Mouse (Mus musculus): ENCODE measurements around the gene Cspg5. TPM values are rescaled to one million over a fixed set of nuclear protein-coding genes. Genes with fewer than 3 reads are reported as not detected.
A peak's percentile ranks its signal among the peaks of the same experiment; 100 is the strongest.

Gene Cspg5
- total and polyA plus RNA-seq, 3 experiments = 0.40 to 0.72 (median 0.49) TPM

DNA sequence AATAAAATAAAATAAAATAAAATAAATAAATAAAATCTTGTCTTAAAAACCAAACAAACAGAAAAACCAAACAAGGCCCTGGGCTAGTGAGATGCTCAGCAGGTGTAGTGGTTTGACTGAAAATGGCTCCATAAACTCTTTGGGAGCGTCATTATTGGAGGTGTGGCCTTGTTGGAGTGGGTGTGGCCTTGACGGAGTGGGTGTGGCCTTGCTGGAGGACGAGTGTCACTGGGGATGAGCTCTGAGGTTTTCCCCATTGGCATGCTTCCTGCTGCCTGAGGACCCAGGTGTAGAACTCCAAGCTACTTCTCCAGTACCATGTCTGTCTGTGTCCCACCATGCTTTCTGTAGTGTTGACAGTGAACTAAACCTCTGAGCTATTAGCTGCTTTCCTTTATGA is 51.2 kb downstream of the Cspg5 start:
- H3K9ac ChIP-seq (ENCODE audit: insufficient read depth, low read depth) = no peak overlapping the region
- no peak for DNase-seq (ENCODE audit: extremely low read depth)
- H3K79me2 ChIP-seq (replicated peaks; ENCODE audit: control insufficient read depth, extremely low read depth, insufficient read depth, poor library complexity, severe bottlenecking) = no peaks in the 10 kb centered on the region
- H3K4me2 ChIP-seq (ENCODE audit: insufficient read depth, low read depth, poor library complexity, severe bottlenecking) = no peak overlapping the region
- H3K4me3 ChIP-seq (replicated peaks in 1 of 3; ENCODE audit: low read depth in 2 of 3, low read length in 2 of 3, poor library complexity in 1 of 3) = no peak overlapping the region
- H3K9me3 ChIP-seq (replicated peaks; ENCODE audit: low read length) = no peaks in the 10 kb centered on the region
- TF ChIP-seq SMC3 (IDR thresholded peaks at IDR 0.05; ENCODE audit: low read depth, low read length) (no peak), CTCF (conservative IDR thresholded peaks at IDR 0.05 in 1 of 2, IDR thresholded peaks at IDR 0.05 in 1 of 2; ENCODE audit: low read depth in 2 of 2, low read length in 2 of 2) (no peak), CHD1 (IDR thresholded peaks at IDR 0.05; ENCODE audit: low read depth, low read length) (no peak), MEF2A (IDR thresholded peaks at IDR 0.05; ENCODE audit: borderline replicate concordance, low read depth, low read length) (no peak), ZKSCAN1 (IDR thresholded peaks at IDR 0.05; ENCODE audit: borderline replicate concordance, low read depth, low read length) (no peak)
- no peaks in the 10 kb centered on the region for H3K36me3 ChIP-seq (replicated peaks in 1 of 2; ENCODE audit: control insufficient read depth in 1 of 2, insufficient read depth in 1 of 2, low read length in 1 of 2)
- dilution Hi-C loops (cut with MboI; ENCODE audit: extremely low pct_ligation_motif_present, extremely low pct_unique_long_range_greater_than_20kb, low sequenced_read_pairs) (no loop called here), in situ Hi-C loops (cut with MboI; ENCODE audit: low pct_ligation_motif_present, low pct_unique_long_range_greater_than_20kb, low sequenced_read_pairs) (no loop called here)
- no peaks in the 10 kb centered on the region for H3K4me1 ChIP-seq (ENCODE audit: control insufficient read depth in 1 of 2, insufficient read depth in 2 of 2)
- no peak overlapping the region for H3K27ac ChIP-seq (ENCODE audit: insufficient read depth, low read depth)
- H3K27me3 ChIP-seq (replicated peaks) = no peaks in the 10 kb centered on the region

DNA sequence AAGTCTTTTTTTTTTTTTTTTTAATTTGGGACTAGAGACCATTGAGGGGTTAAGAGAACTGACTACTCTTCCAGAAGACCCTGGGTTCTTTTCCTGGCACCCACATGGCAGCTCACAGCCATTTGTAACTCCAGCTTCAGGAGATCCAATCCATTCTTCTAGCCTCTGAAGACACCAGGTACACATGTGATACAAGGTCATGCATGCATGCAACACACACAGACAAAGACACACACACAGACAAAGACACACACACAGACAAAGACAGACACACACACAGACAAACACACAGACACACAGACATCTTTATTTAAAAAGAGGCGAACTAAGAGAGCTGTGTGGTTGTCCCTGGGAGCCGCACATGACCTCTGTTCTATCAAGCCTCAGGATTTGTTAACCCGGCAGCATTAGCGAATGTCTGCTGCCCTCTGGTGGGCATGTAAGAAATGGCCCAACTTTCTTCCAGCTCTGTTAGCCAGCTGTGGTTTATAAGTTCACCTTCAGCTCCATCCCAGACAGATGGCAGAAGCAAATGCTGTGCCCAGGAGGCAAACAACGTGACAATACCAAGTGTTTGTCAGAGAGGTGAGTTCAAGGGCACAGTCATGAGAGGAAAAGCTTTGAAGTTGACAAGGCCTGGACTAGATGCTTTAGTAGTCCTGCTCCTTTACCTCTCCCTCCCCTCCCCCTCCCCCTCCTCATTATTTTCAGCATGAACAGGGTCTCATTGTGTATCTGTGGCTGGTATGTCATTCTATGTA is 53.5 kb downstream of the Cspg5 start:
- TF ChIP-seq JUN (IDR thresholded peaks at IDR 0.05; ENCODE audit: insufficient read depth, low read depth, low read length) (no peak), NRF1 (IDR thresholded peaks at IDR 0.05; ENCODE audit: low read depth, low read length) (0 out of 2 replicates have a peak, but pooled peaks have one; percentile 26), GABPA (IDR thresholded peaks at IDR 0.05; ENCODE audit: insufficient replicate concordance, low read depth, low read length) (no peak), ETS1 (conservative IDR thresholded peaks at IDR 0.05; ENCODE audit: low read depth, low read length) (no peak), POLR2A (IDR thresholded peaks at IDR 0.05; ENCODE audit: low read depth, low read length) (no peak), TCF12 (IDR thresholded peaks at IDR 0.05; ENCODE audit: low read depth, low read length) (no peak), ZMIZ1 (IDR thresholded peaks at IDR 0.05; ENCODE audit: low read depth, low read length) (no peak), MXI1 (IDR thresholded peaks at IDR 0.05; ENCODE audit: low read depth, low read length) (peak; percentile 43; the same call in 1 of the 2 replicates), IRF4 (IDR thresholded peaks at IDR 0.05; ENCODE audit: low read depth, low read length) (0 out of 2 replicates have a peak, but pooled peaks have one; percentile 29), TBP (conservative IDR thresholded peaks at IDR 0.05; ENCODE audit: low read depth, low read length) (no peak), BHLHE40 (IDR thresholded peaks at IDR 0.05; ENCODE audit: low read depth, low read length) (peak; percentile 89), RCOR1 (conservative IDR thresholded peaks at IDR 0.05; ENCODE audit: low read depth, low read length) (no peak), USF1 (IDR thresholded peaks at IDR 0.05; ENCODE audit: low read depth, low read length) (peak; percentile 28; the same call in 1 of the 2 replicates), NELFE (IDR thresholded peaks at IDR 0.05; ENCODE audit: low read depth, low read length) (peak; percentile 27; the same call in 1 of the 2 replicates), EP300 (IDR thresholded peaks at IDR 0.05; ENCODE audit: low read length) (no peak), MEF2A (IDR thresholded peaks at IDR 0.05; ENCODE audit: borderline replicate concordance, low read depth, low read length) (peak; percentile 39; the same call in 1 of the 2 replicates), POLR2AphosphoS2 (IDR thresholded peaks at IDR 0.05; ENCODE audit: low read depth, low read length) (no peak), HCFC1 (IDR thresholded peaks at IDR 0.05; ENCODE audit: low read depth, low read length) (no peak), CHD2 (IDR thresholded peaks at IDR 0.05; ENCODE audit: low read length) (no peak), MAX (IDR thresholded peaks at IDR 0.05; ENCODE audit: low read length) (peak; percentile 12; the same call in 1 of the 2 replicates), E2F4 (IDR thresholded peaks at IDR 0.05; ENCODE audit: insufficient replicate concordance, low read depth, low read length) (no peak), MYC (IDR thresholded peaks at IDR 0.05; ENCODE audit: low read depth, low read length) (peak; percentile 67; the same call in 1 of the 2 replicates), PAX5 (IDR thresholded peaks at IDR 0.05; ENCODE audit: low read length) (no peak), CTCF (conservative IDR thresholded peaks at IDR 0.05 in 1 of 2, IDR thresholded peaks at IDR 0.05 in 1 of 2; ENCODE audit: low read depth in 2 of 2, low read length in 2 of 2) (peak; percentile 83 to 96), SIN3A (IDR thresholded peaks at IDR 0.05; ENCODE audit: low read length) (no peak), MAZ (IDR thresholded peaks at IDR 0.05; ENCODE audit: low read depth, low read length) (no peak), ZC3H11A (IDR thresholded peaks at IDR 0.05; ENCODE audit: low read depth, low read length) (peak; percentile 72), CHD1 (IDR thresholded peaks at IDR 0.05; ENCODE audit: low read depth, low read length) (no peak), SMC3 (IDR thresholded peaks at IDR 0.05; ENCODE audit: low read depth, low read length) (peak; percentile 93), USF2 (conservative IDR thresholded peaks at IDR 0.05; ENCODE audit: low read depth, low read length) (no peak)
- Histone ChIP-seq H3K79me2 (replicated peaks; ENCODE audit: control insufficient read depth, extremely low read depth, insufficient read depth, poor library complexity, severe bottlenecking) (no peaks in the 10 kb centered on the region), H3K4me2 (ENCODE audit: insufficient read depth, low read depth, poor library complexity, severe bottlenecking) (no peak overlapping the region), H3K27ac (ENCODE audit: insufficient read depth, low read depth) (no peak overlapping the region), H3K9me3 (replicated peaks; ENCODE audit: low read length) (peaks cover 14% of the 10 kb centered on the region), H3K4me1 (ENCODE audit: control insufficient read depth in 1 of 2, insufficient read depth in 2 of 2) (no peaks in the 10 kb centered on the region), H3K36me3 (replicated peaks in 1 of 2; ENCODE audit: control insufficient read depth in 1 of 2, insufficient read depth in 1 of 2, low read length in 1 of 2) (no peaks in the 10 kb centered on the region), H3K27me3 (replicated peaks) (no peaks in the 10 kb centered on the region), H3K9ac (ENCODE audit: insufficient read depth, low read depth) (no peak overlapping the region), H3K4me3 (replicated peaks in 1 of 3; ENCODE audit: low read depth in 2 of 3, low read length in 2 of 3, poor library complexity in 1 of 3) (no peak overlapping the region)
- in situ Hi-C loops (cut with MboI; ENCODE audit: low pct_ligation_motif_present, low pct_unique_long_range_greater_than_20kb, low sequenced_read_pairs) = no loop called here
- dilution Hi-C loops (cut with MboI; ENCODE audit: extremely low pct_ligation_motif_present, extremely low pct_unique_long_range_greater_than_20kb, low sequenced_read_pairs) = no loop called here
- DNase-seq (ENCODE audit: extremely low read depth) = peak; percentile 86

All from CH12.LX (cell line).